Mouse (Mus musculus): ENCODE measurements around the gene Ubqln4.

DNA sequence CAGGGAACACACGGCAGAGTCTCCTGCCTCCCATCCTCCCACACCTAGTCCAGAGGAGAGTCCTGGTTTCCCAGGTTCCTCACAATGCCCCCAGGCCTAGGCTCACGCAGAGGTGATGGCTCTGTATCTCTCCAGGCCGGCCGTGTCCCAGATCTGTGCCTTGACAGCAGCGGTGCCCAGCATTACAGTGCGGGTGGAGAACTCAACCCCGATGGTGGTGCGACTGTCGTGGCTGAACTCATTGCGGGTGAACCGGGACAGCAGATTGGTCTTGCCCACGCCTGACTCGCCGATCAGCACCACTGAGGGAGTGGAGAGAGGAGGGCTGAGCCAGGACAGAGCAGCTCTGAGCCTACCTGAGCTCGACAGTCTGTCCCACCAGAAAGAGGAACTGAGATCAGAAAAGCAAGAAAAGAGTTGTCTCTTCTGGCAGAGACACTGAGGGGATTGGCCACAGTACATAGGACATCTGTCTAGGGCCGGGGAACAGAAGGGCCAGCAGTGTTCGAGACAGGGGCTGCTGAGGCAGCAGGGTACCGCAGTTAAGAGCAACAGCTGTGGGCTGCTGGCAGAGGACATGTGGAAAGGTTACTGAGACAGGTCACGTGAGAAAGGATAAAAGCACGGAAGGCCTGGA, 8.5 kb upstream of the Ubqln4 start:
- TF ChIP-seq CTCF (conservative IDR thresholded peaks at IDR 0.05; ENCODE audit: low read length), result no peak
- no peak for TF ChIP-seq NANOG (IDR thresholded peaks at IDR 0.05; ENCODE audit: borderline replicate concordance, low read length)

Measured in E14TG2a.4 (cell line).